Mouse (Mus musculus) ES-E14 (cell line): ENCODE data around the gene Scrn1.

Experiments used
- CHD2 ChIP-seq: IDR thresholded peaks from 2 replicates; pipeline ENCODE4 v1.6.1; 2014; ENCODE audit warnings: mild to moderate bottlenecking, low read depth, low read length, inconsistent platforms
- HCFC1 ChIP-seq: IDR thresholded peaks from 2 replicates; pipeline ENCODE4 v1.6.1; 2012; ENCODE audit warnings: low read length, inconsistent platforms, borderline replicate concordance; ENCODE audit not compliant: insufficient read depth
- ZNF384 ChIP-seq: IDR thresholded peaks from 2 replicates; pipeline ENCODE4 v1.6.1; 2012; ENCODE audit warnings: low read depth, low read length, inconsistent platforms

DNA sequence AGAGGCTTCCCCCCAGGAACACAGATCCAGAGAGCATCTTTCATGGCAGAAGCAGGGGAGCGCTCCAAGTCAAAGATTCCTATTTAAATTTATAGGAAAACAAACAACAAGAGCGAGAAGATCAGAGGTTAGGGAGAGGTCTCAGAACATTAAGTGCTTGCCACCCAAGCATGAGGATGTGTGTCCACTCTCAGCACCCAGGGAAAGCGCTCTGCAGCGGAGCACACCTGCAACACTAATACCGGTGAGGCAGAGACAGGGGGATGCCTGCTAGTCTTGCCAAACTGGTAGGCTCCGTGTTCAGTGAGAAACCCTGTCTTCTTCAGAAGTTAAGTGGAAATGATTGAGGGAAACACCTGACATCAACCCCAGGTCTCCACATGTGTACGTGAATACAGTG, 26.9 kb downstream of the Scrn1 start:
- TF ChIP-seq HCFC1 (no peak), ZNF384 (no peak), CHD2 (no peak)
